Comparison of ENCODE assay signal across 9 mouse cellular contexts in genomic region chr2:32506673-32507668, GRCm38 (mm10). TPM values are rescaled to one million over a fixed set of nuclear protein-coding genes. Genes with fewer than 3 reads are reported as not detected.
A peak's percentile ranks its signal among the peaks of the same experiment; 100 is the strongest.
DNase-seq lines count a peak whose midpoint lies in the region; ATAC-seq and TF ChIP-seq lines count a peak whose summit lies in the region.
"Had no signal": no experiment of that assay in that cellular context is flagged by ENCODE, and none has a peak within 500 bp of the region (broad histone marks: within the 10 kb centered on the region; RNA-seq: fewer than 3 reads in every experiment).

No protein-coding gene starts in this region.

- H3K4me1 ChIP-seq in hindbrain, embryonic 10.5 days (replicated peaks), result peaks cover 29% of the 10 kb centered on the region
- no peaks in the 10 kb centered on the region for H3K4me1 ChIP-seq in hindbrain, postnatal 0 days (ENCODE audit: insufficient read depth, low read length)
- peaks cover 12% of the 10 kb centered on the region; the same call in 1 of the 2 replicates for H3K4me1 ChIP-seq in stomach, postnatal 0 days (replicated peaks; ENCODE audit: control insufficient read depth, insufficient read depth)
- H3K4me1 ChIP-seq in midbrain, embryonic 13.5 days (replicated peaks), result no peaks in the 10 kb centered on the region

- TF ChIP-seq CTCF in hindbrain, postnatal 0 days (IDR thresholded peaks at IDR 0.05; ENCODE audit: low read depth), result no peak
- TF ChIP-seq CTCF in stomach, postnatal 0 days (IDR thresholded peaks at IDR 0.05; ENCODE audit: low read depth), result no peak

- no peak for DNase-seq in hindbrain, embryonic 10.5 days (ENCODE audit: low spot score)
- no peak for DNase-seq in hindbrain, postnatal 0 days (ENCODE audit: low spot score)
- DNase-seq in ovary, adult 18-20 months (ENCODE audit: low spot score), result peak; percentile 52
- DNase-seq in ovary, postnatal 14 days (ENCODE audit: low spot score), result no peak
- DNase-seq in stomach, postnatal 0 days (ENCODE audit: low spot score), result peak; percentile 41
- no peak for DNase-seq in right cerebral cortex, postnatal 14 days
- DNase-seq: thymus, adult 2 months had no signal

- H3K36me3 ChIP-seq in hindbrain, embryonic 10.5 days, result no peaks in the 10 kb centered on the region
- no peaks in the 10 kb centered on the region for H3K36me3 ChIP-seq in hindbrain, postnatal 0 days (ENCODE audit: insufficient read depth, low read length)
- no peaks in the 10 kb centered on the region for H3K36me3 ChIP-seq in stomach, postnatal 0 days (ENCODE audit: control insufficient read depth, insufficient read depth, low read length)
- no peaks in the 10 kb centered on the region for H3K36me3 ChIP-seq in midbrain, embryonic 13.5 days

- H3K9ac ChIP-seq in hindbrain, postnatal 0 days (replicated peaks; ENCODE audit: low read length), result no peak overlapping the region
- H3K9ac ChIP-seq in stomach, postnatal 0 days (ENCODE audit: low read length), result no peak overlapping the region
- H3K9ac ChIP-seq in midbrain, embryonic 13.5 days (replicated peaks), result no peak overlapping the region

- H3K4me2 ChIP-seq in hindbrain, postnatal 0 days (ENCODE audit: low read depth, low read length), result no peak overlapping the region
- no peak overlapping the region for H3K4me2 ChIP-seq in stomach, postnatal 0 days (replicated peaks; ENCODE audit: low read depth)
- H3K4me2 ChIP-seq in midbrain, embryonic 13.5 days (replicated peaks), result no peak overlapping the region

- no peaks in the 10 kb centered on the region for H3K27me3 ChIP-seq in hindbrain, embryonic 10.5 days (ENCODE audit: insufficient read depth, poor library complexity, severe bottlenecking)
- H3K27me3 ChIP-seq in hindbrain, postnatal 0 days (ENCODE audit: insufficient read depth, low read length), result no peaks in the 10 kb centered on the region
- no peaks in the 10 kb centered on the region for H3K27me3 ChIP-seq in stomach, postnatal 0 days (ENCODE audit: control insufficient read depth, insufficient read depth, low read length)
- H3K27me3 ChIP-seq in midbrain, embryonic 13.5 days, result no peaks in the 10 kb centered on the region

- peaks cover 5% of the 10 kb centered on the region for H3K9me3 ChIP-seq in hindbrain, embryonic 10.5 days
- no peaks in the 10 kb centered on the region for H3K9me3 ChIP-seq in hindbrain, postnatal 0 days (ENCODE audit: low read length)
- no peaks in the 10 kb centered on the region for H3K9me3 ChIP-seq in stomach, postnatal 0 days (ENCODE audit: control insufficient read depth, low read length)
- H3K9me3 ChIP-seq in midbrain, embryonic 13.5 days, result no peaks in the 10 kb centered on the region

- 0 out of 2 replicates have a peak overlapping the region, but pooled peaks have one; percentile 40 for H3K27ac ChIP-seq in hindbrain, embryonic 10.5 days
- no peak overlapping the region for H3K27ac ChIP-seq in hindbrain, postnatal 0 days
- peak overlapping the region; percentile 19 for H3K27ac ChIP-seq in stomach, postnatal 0 days (replicated peaks)
- no peak overlapping the region for H3K27ac ChIP-seq in midbrain, embryonic 13.5 days

- H3K4me3 ChIP-seq in hindbrain, embryonic 10.5 days, result no peak overlapping the region
- no peak overlapping the region for H3K4me3 ChIP-seq in hindbrain, postnatal 0 days (ENCODE audit: low read length)
- H3K4me3 ChIP-seq in stomach, postnatal 0 days (ENCODE audit: low read depth, low read length), result no peak overlapping the region
- no peak overlapping the region for H3K4me3 ChIP-seq in midbrain, embryonic 13.5 days (replicated peaks)

- ATAC-seq in hindbrain, postnatal 0 days, result no peak
- ATAC-seq in hematopoietic stem cell, adult 5-6 weeks (replicated peaks in 1 of 2; ENCODE audit: insufficient read depth in 1 of 2, low FRiP score in 2 of 2, low TSS enrichment in 1 of 2, low read depth in 1 of 2, poor library complexity in 2 of 2, severe bottlenecking in 2 of 2), result peak; percentile 57 to 71; a peak in 2 of 4 replicates
- ATAC-seq in stomach, postnatal 0 days (ENCODE audit: low FRiP score, low TSS enrichment), result peak; percentile 68
- ATAC-seq in midbrain, embryonic 13.5 days, result no peak

- WGBS in hindbrain, embryonic 10.5 days, result 68% methylated on average over 22 of the region's 22 CpGs
- WGBS in hindbrain, postnatal 0 days, result 70% methylated on average over 22 of the region's 22 CpGs
- WGBS in stomach, postnatal 0 days, result 47% methylated on average over 22 of the region's 22 CpGs
- WGBS in midbrain, embryonic 13.5 days, result 82% methylated on average over 22 of the region's 22 CpGs

- no peak for TF ChIP-seq EP300 in stomach, postnatal 0 days (optimal IDR thresholded peaks at IDR 0.05)

RNA-seq across cellular contexts. Expression of gene Fam102a, which starts 28.2 kb away (rescaled TPM):
- 10.9 and 11.0 TPM in 2 replicates for polyA plus RNA-seq in hindbrain, embryonic 10.5 days (2016; fragmentation: Nextera tagmentation; extraction: Ambion mirVana)
- total RNA-seq in hindbrain, postnatal 0 days (2014; rRNA removed), result 23.6 and 25.4 TPM in 2 replicates
- polyA plus RNA-seq in hindbrain, postnatal 0 days (2015; fragmentation: Nextera tagmentation; extraction: Ambion mirVana), result 7.9 and 8.2 TPM in 2 replicates
- total RNA-seq in hematopoietic stem cell, adult 5-6 weeks (2017), result 10.0 and 11.6 TPM in 2 replicates
- 16.6 and 20.2 TPM in 2 replicates for polyA plus RNA-seq in stomach, postnatal 0 days (2015; fragmentation: Nextera tagmentation; extraction: Ambion mirVana)
- 5.6 and 7.3 TPM in 2 replicates for polyA plus RNA-seq in midbrain, embryonic 13.5 days (2015; fragmentation: Nextera tagmentation; extraction: Ambion mirVana)

RNA-seq across cellular contexts. Expression of gene Slc25a25, which starts 55.7 kb away (rescaled TPM):
- 28.8 and 34.4 TPM in 2 replicates for polyA plus RNA-seq in hindbrain, embryonic 10.5 days (2016; fragmentation: Nextera tagmentation; extraction: Ambion mirVana)
- total RNA-seq in hindbrain, postnatal 0 days (2014; rRNA removed), result 64.3 and 69.6 TPM in 2 replicates
- polyA plus RNA-seq in hindbrain, postnatal 0 days (2015; fragmentation: Nextera tagmentation; extraction: Ambion mirVana), result 44.4 and 46.4 TPM in 2 replicates
- 10.8 and 22.3 TPM in 2 replicates for total RNA-seq in hematopoietic stem cell, adult 5-6 weeks (2017)
- 11.1 and 11.5 TPM in 2 replicates for polyA plus RNA-seq in stomach, postnatal 0 days (2015; fragmentation: Nextera tagmentation; extraction: Ambion mirVana)
- polyA plus RNA-seq in midbrain, embryonic 13.5 days (2015; fragmentation: Nextera tagmentation; extraction: Ambion mirVana), result 45.4 and 50.1 TPM in 2 replicates

RNA-seq across cellular contexts. Expression of gene Naif1, which starts 56.7 kb away (rescaled TPM):
- 6.0 and 6.4 TPM in 2 replicates for polyA plus RNA-seq in hindbrain, embryonic 10.5 days (2016; fragmentation: Nextera tagmentation; extraction: Ambion mirVana)
- 3.1 and 3.7 TPM in 2 replicates for total RNA-seq in hindbrain, postnatal 0 days (2014; rRNA removed)
- 2.9 and 3.0 TPM in 2 replicates for polyA plus RNA-seq in hindbrain, postnatal 0 days (2015; fragmentation: Nextera tagmentation; extraction: Ambion mirVana)
- total RNA-seq in hematopoietic stem cell, adult 5-6 weeks (2017), result 2.4 and 3.8 TPM in 2 replicates
- polyA plus RNA-seq in stomach, postnatal 0 days (2015; fragmentation: Nextera tagmentation; extraction: Ambion mirVana), result 2.5 and 2.6 TPM in 2 replicates
- 5.1 and 6.1 TPM in 2 replicates for polyA plus RNA-seq in midbrain, embryonic 13.5 days (2015; fragmentation: Nextera tagmentation; extraction: Ambion mirVana)

Comparison
In these comparisons a context has a peak if more than half of its experiments do, and no peak if none do; other contexts are left out.
1. DNase-seq: peak in ovary, adult 18-20 months (single experiment) and stomach, postnatal 0 days (single experiment); none in hindbrain, embryonic 10.5 days (single experiment), hindbrain, postnatal 0 days (single experiment), ovary, postnatal 14 days (single experiment) and right cerebral cortex, postnatal 14 days (single experiment).
2. H3K27ac ChIP-seq: peak in hindbrain, embryonic 10.5 days (single experiment) and stomach, postnatal 0 days (single experiment); none in hindbrain, postnatal 0 days (single experiment) and midbrain, embryonic 13.5 days (single experiment).
3. ATAC-seq: peak in hematopoietic stem cell, adult 5-6 weeks (2 of 2) and stomach, postnatal 0 days (single experiment); none in hindbrain, postnatal 0 days (single experiment) and midbrain, embryonic 13.5 days (single experiment).